Mouse (Mus musculus) stomach, adult 2 months (tissue): Measurements from ENCODE around the gene Ccdc9b. TPM values are rescaled to one million over a fixed set of nuclear protein-coding genes. Genes with fewer than 3 reads are reported as not detected.

Source experiments
- polyA plus RNA-seq: library from polyadenylated mRNA; depleted of rRNA; stranded (reverse); fragments of >200 nt; gene quantifications from 2 replicates; pipeline ENCODE4 v1.2.3, GENCODE M21; 2012; rRNA removed

Gene Ccdc9b
- 4.7 and 6.0 TPM in 2 replicates for polyA plus RNA-seq

GRCm38 (mm10) chr2:118761906-118762783 lies at the start of gene Ccdc9b:
Ccdc9b (minus strand) TSS chr2:118762661.

GRCm38 (mm10) chr2:118779504-118780480 lies 17.3 kb upstream of the Ccdc9b start, which contains the start of gene Disp2:
Disp2 (plus strand) TSS chr2:118779719.

GRCm38 (mm10) chr2:118772158-118772874 lies 9.9 kb upstream of the Ccdc9b start, which contains the start of gene Phgr1:
Phgr1 (plus strand) TSS chr2:118772769.

GRCm38 (mm10) chr2:118745232-118745884 lies 17.1 kb downstream of the Ccdc9b start, which contains the start of gene Inafm2:
Inafm2 (plus strand) TSS chr2:118745758.

GRCm38 (mm10) chr2:118728337-118728736 lies 34.1 kb downstream of the Ccdc9b start, which contains the start of gene Plcb2:
Plcb2 (minus strand) TSS chr2:118728438.

Other genes with a start within 250 kb of the Ccdc9b start
- 5.0 and 11.5 TPM in 2 replicates for gene Bmf, start 213.0 kb downstream of the Ccdc9b start, polyA plus RNA-seq
- 0.99 and 1.5 TPM in 2 replicates for gene Bub1b, start 164.4 kb downstream of the Ccdc9b start, polyA plus RNA-seq
- 6.0 and 6.6 TPM in 2 replicates for gene Pak6, start 99.4 kb downstream of the Ccdc9b start, polyA plus RNA-seq
- gene Ankrd63, start 58.7 kb downstream of the Ccdc9b start, polyA plus RNA-seq: 0.19 and 0.31 TPM in 2 replicates
- gene Plcb2, start 34.2 kb downstream of the Ccdc9b start, polyA plus RNA-seq: 0.98 and 1.3 TPM in 2 replicates
- gene Inafm2, start 16.9 kb downstream of the Ccdc9b start, polyA plus RNA-seq: 7.5 and 14.6 TPM in 2 replicates
- gene Phgr1, start 10.1 kb upstream of the Ccdc9b start, polyA plus RNA-seq: 507 and 624 TPM in 2 replicates
- gene Disp2, start 17.1 kb upstream of the Ccdc9b start, polyA plus RNA-seq: 1.5 and 1.9 TPM in 2 replicates
- gene Knstrn, start 51.3 kb upstream of the Ccdc9b start, polyA plus RNA-seq: 1.6 TPM in 2 replicates
- gene Ivd, start 99.3 kb upstream of the Ccdc9b start, polyA plus RNA-seq: 40.4 and 46.1 TPM in 2 replicates
- gene Bahd1, start 137.7 kb upstream of the Ccdc9b start, polyA plus RNA-seq: 9.9 and 11.9 TPM in 2 replicates
- gene Chst14, start 163.8 kb upstream of the Ccdc9b start, polyA plus RNA-seq: 4.3 and 6.2 TPM in 2 replicates